Mouse (Mus musculus) B cell, adult (primary cell): ENCODE results near the gene Kctd7. TPM values are rescaled to one million over a fixed set of nuclear protein-coding genes. Genes with fewer than 3 reads are reported as not detected.

Source experiments
- total RNA-seq: library from RNA; stranded (reverse); gene quantifications from 4 replicates; pipeline ENCODE4 v1.2.4, GENCODE M21; 2023; ENCODE audit not compliant: inconsistent age

The Kctd7 gene
- total RNA-seq: 2.4 to 3.7 TPM (median 2.7 TPM) in 4 replicates

GRCm38 (mm10) chr5:130144334-130145312 is at the start of gene Kctd7:
Gene Kctd7 (plus strand): TSS chr5:130144861.

GRCm38 (mm10) chr5:130171423-130171954 is 26.8 kb downstream of the Kctd7 start, which contains the start of gene Rabgef1:
Gene Rabgef1 (plus strand): TSS chr5:130171798.

Other genes with a start within 250 kb of the Kctd7 start
- gene Zbed5, start 249.1 kb upstream of the Kctd7 start, total RNA-seq: 1.2 to 4.6 TPM (median 1.8 TPM) in 4 replicates
- 0.21 to 1.1 TPM (median 0.57 TPM) in 3 of 4 replicates, not detected in the other for gene Phkg1, start 246.3 kb upstream of the Kctd7 start, total RNA-seq
- gene Nupr1l, start 236.3 kb upstream of the Kctd7 start, total RNA-seq: 1.0 to 2.0 TPM (median 1.5 TPM) in 4 replicates
- gene Vkorc1l1, start 202.9 kb upstream of the Kctd7 start, total RNA-seq: 9.9 to 12.8 TPM (median 10.9 TPM) in 4 replicates
- 31.0 to 36.7 TPM (median 34.3 TPM) in 4 replicates for gene Gusb, start 141.8 kb upstream of the Kctd7 start, total RNA-seq
- 12.5 to 16.6 TPM (median 15.1 TPM) in 4 replicates for gene Asl, start 115.6 kb upstream of the Kctd7 start, total RNA-seq
- 19.9 to 27.9 TPM (median 25.3 TPM) in 4 replicates for gene Crcp, start 115.6 kb upstream of the Kctd7 start, total RNA-seq
- 35.5 to 43.0 TPM (median 39.8 TPM) in 4 replicates for gene Tpst1, start 71.5 kb upstream of the Kctd7 start, total RNA-seq
- gene Rabgef1, start 26.9 kb downstream of the Kctd7 start, total RNA-seq: 62.8 to 78.3 TPM (median 67.8 TPM) in 4 replicates
- gene Tmem248, start 72.2 kb downstream of the Kctd7 start, total RNA-seq: 58.9 to 75.6 TPM (median 64.7 TPM) in 4 replicates
- 98.6 to 108 TPM (median 104 TPM) in 4 replicates for gene Sbds, start 110.7 kb downstream of the Kctd7 start, total RNA-seq
- 27.6 to 30.3 TPM (median 28.5 TPM) in 4 replicates for gene Tyw1, start 110.8 kb downstream of the Kctd7 start, total RNA-seq
- not detected in 4 replicates for gene Caln1, start 224.6 kb downstream of the Kctd7 start, total RNA-seq
- not detected in 4 replicates for gene A330070K13Rik, start 239.8 kb downstream of the Kctd7 start, total RNA-seq